Mouse (Mus musculus) bone marrow macrophage, adult 2 months (primary cell): Measurements from ENCODE around the gene Vwa1.

Source experiments
- CTCF ChIP-seq: IDR thresholded peaks from 2 replicates; pipeline ENCODE4 v1.5.1; 2012; ENCODE audit warnings: low read depth, mild to moderate bottlenecking, low read length, moderate library complexity
- POLR2A ChIP-seq: IDR thresholded peaks from 2 replicates; pipeline ENCODE4 v1.6.1; 2012; ENCODE audit warnings: mild to moderate bottlenecking, low read depth, low read length, borderline replicate concordance

DNA sequence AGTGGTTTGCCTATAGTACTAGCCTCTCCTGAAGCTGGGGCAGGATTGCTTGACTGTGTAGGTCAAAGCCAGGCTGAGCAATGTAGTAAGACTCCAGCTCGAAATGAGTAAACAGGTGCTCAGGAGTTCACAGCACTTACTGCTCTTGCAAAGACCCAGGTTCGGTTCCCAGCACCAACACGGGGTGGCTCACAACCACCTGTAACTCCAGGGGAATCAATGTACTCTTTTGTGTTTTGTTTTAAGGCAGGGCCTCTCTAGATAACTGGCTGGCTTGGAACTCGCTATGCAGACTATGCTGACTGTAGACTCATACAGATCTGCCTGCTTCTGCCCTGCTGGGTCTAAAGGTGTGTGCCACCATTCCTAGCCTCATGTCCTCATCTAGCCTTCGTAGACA is 31.8 kb downstream of the Vwa1 start:
- no peak for TF ChIP-seq POLR2A
- no peak for TF ChIP-seq CTCF
